Mouse (Mus musculus) layer of hippocampus, adult 11-12 months (tissue): ENCODE measurements around the gene Meltf.
"Not testable (repeated sequence)": the region's sequence is repeated elsewhere in the genome, so short reads cannot be mapped to it uniquely, and the experiment has no call there.

Experiments
- DNase-seq: peaks from one replicate; pipeline ENCODE4 v3.0.0; 2022; ENCODE audit warnings: low spot score

The Meltf gene

DNA sequence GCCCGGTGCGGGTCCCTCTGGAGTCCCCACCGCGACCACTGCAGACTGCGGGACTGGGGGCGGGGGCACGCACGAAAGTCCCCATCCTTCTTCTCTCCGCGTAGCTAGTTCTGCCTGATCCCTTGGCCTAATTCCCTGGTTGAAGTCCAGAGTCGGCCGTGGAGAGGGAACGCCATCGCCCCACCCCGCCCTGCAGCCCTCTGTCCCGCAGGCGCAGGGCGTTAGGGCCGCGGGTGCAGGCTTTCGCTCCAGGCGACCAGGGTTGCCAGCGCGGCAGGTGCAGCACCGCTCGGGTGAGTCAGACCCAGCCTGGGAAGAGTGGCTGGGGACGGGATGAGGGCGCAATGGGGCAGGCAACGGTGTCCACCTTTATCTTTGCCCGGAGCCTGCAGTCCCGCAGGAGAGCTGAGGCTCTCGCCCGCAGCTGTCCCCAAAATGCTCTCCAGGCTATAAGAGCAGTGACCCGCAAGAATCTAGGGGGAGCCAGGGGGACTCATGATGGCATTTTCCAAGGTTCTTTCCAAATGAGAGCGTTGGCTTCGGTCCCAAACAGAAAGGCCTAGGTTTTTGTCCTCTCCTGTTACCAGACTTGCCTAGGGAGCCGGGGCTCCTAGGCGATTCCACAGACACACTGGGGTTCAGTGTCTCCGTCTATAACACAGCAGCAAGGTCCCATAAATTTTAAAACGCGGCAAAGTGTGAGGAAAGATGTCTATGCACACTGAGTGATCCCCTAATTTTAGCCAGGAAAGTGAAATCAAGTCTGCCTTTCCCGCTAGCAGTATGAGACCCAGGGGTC is 55.3 kb downstream of the Meltf start, which contains the start of gene Pigz:
TSS of gene Pigz (plus strand) at position 101 of the 799 bp plus-strand sequence.
- DNase-seq = peak; percentile 65

- DNase-seq = no peak
Observed at GRCm38 (mm10) chr16:31934550-31935010, 56.0 kb downstream of the Meltf start.

DNA sequence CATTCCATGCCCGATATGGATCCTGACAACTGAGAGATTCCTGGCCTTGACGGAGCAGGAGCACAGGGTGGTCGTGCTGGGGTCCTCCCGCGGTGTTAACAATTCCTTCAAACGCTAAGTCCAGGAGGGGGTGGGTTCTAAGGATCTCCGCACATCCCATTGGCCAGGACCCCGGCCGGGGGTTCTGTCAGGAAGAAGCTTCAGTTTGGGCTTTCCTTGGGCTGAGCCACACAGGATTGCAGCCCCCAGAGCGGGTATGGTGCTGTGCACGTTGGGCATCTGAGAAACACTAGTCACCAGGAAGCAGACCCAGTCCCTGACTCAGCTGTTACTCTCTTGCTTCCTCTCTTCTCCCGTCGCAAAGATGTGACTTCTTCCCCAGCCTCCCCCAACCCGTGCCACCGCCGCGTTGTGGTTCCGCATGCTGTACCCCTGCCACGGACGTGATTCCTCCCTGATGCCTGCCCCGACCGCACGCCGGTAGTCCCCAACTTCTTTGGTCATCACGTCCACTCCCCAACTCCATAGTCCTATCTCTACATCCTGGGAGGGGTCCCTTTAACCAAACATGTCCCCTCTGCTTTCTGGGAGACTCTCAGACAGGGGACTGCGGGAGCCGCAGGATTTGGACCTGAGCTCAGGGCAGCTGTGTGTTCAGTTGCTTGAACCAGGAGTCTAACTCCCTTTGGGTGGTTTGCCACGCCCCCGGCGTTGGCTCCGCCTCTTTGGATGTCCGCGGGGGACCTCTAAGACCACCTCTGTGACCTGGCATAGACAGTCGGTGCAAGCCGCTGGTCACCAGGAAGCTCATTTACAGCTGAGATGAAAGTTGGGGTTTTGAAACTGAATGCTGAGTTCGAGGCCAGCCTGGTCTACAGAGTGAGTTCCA is 56.7 kb downstream of the Meltf start:
- peak; percentile 50 for DNase-seq

DNA sequence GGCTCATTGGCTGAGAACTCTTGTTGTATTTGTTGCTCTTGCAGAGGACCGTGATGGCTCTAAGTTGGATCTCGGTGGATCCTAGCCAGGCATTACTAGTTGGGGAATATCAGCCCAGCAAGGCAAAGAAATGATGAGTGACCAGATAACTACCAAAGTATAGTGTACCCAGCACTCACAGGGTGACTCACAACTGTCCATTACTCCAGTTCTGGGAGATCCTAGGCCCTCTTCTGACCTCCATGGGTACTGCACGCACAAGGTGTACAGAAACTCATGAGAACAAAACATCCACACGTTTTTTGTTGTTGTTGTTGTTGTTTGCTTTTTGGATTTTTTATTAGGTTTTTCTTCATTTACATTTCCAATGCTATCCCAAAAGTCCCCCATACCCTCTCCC is 58.0 kb downstream of the Meltf start:
- no peak for DNase-seq

- no peak for DNase-seq
Observed at GRCm38 (mm10) chr16:31938856-31939255, 60.2 kb downstream of the Meltf start.

GRCm38 (mm10) chr16:31940586-31940985 is 62.0 kb downstream of the Meltf start:
- no peak for DNase-seq

- DNase-seq = peak; percentile 84
Observed at GRCm38 (mm10) chr16:31943980-31944379, 65.4 kb downstream of the Meltf start.

GRCm38 (mm10) chr16:31944698-31945255 is 66.2 kb downstream of the Meltf start:
- no peak for DNase-seq

- no peak for DNase-seq
Observed at GRCm38 (mm10) chr16:31945372-31945771, 66.8 kb downstream of the Meltf start.

DNA sequence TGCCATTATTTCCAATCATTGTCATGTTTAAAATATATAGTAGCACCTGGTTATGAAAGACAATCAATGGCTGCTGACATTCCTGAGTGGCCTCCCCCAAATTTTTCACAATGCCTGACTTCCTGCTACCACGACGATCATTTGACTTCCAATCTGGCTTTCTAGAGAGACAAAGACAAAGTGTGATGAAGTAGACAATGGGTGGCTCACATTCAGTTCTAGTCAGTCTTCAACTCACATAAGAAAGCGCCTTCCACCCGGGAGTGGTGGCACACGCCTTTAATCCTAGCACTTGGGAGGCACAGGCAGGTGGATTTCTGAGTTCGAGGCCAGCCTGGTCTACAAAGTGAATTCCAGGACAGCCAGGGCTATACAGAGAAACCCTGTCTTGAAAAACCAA is 67.4 kb downstream of the Meltf start:
- DNase-seq = not testable (repeated sequence)

GRCm38 (mm10) chr16:31947333-31947732 is 68.7 kb downstream of the Meltf start:
- no peak for DNase-seq

DNA sequence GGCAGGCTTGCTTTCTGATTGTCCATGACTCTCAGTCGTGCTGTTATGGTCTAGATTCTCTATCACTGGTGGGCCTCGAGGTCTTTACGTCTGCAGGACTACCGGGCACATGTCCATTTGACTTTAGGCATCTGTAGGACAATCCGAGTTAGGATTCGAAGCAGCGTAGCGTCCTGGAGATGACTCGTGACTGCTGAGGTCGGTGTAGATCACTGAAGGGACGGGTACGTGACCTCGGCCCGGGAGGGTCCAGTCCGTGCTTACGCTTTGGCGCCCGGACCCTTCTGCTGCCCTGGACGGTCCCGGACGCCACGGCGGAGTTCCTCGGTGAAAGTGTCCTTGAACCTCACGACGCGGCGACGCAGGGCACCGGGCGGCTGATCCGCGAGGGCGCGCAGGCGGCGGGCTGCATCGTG is 69.3 kb downstream of the Meltf start:
- peak; percentile 46 for DNase-seq

DNA sequence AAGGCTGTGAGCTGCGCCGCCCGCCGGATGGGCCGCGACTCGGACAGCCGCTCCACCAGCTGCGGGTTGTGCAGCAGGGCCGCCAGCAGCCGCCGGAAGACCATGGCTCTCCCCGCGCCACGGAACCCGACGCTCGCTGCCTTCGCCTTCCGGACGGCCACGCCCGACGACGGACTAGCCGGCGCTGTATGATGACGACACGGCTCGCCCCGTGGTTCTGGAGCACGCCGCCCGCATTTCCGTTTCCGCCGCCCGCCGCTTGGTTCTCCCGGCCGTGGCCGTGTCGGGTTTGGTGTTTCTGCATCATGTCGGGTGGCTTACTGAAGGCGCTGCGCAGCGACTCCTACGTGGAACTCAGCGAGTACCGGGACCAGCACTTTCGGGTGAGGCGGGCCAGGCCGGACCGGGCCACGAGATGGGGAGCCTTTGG is 69.8 kb downstream of the Meltf start, which contains the start of the genes 0610012G03Rik and Ncbp2:
TSS of gene 0610012G03Rik (minus strand) at position 150 of the 430 bp plus-strand sequence.
TSS of gene Ncbp2 (plus strand) at position 169 of the 430 bp plus-strand sequence.
- peak; percentile 96 for DNase-seq
